Mouse (Mus musculus): ENCODE results near the gene Btn1a1. TPM values are rescaled to one million over a fixed set of nuclear protein-coding genes. Genes with fewer than 3 reads are reported as not detected.

The Btn1a1 gene
- polyA plus RNA-seq, 1 experiment from 2014 or later, result not detected

GRCm38 (mm10) chr13:23412630-23413521, 52.8 kb downstream of the Btn1a1 start:
- H3K9me3 ChIP-seq (replicated peaks), result no peaks in the 10 kb centered on the region
- ATAC-seq (ENCODE audit: insufficient number of reproducible peaks, low FRiP score, low TSS enrichment, low read depth), result no peak; the same call in 1 of the 2 replicates
- H3K4me1 ChIP-seq, result peaks cover 9% of the 10 kb centered on the region
- no peaks in the 10 kb centered on the region for H3K36me3 ChIP-seq
- H3K4me2 ChIP-seq (replicated peaks), result peak overlapping the region; percentile 56
- 4% methylated on average over 28 of the region's 28 CpGs for WGBS
- no peak overlapping the region for H3K9ac ChIP-seq
- H3K27ac ChIP-seq (replicated peaks), result no peak overlapping the region
- H3K4me3 ChIP-seq (replicated peaks), result peak overlapping the region; percentile 36
- H3K27me3 ChIP-seq, result peaks cover 13% of the 10 kb centered on the region; the same call in 1 of the 2 replicates

DNA sequence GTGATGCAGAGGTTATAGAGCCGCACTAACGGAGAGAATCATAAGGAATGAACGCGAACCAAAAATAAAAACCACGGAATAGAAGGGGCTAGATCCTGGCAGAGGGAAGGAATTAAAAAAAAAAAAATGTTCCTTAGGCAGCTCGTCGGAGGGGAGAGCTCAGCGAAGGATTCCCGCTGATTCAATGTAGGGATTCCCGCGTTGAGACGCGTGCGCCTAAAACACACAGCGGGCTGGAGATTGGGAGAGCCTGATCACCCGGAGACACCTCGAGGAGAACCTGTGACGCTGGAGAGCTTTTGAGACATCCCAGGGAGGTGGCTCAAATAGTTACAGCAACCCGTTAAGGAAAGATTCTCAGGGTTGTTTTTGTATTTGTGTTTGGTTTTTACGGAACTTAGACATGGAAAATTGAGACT, 53.5 kb downstream of the Btn1a1 start:
- no peak for ATAC-seq (ENCODE audit: insufficient number of reproducible peaks, low FRiP score, low TSS enrichment, low read depth)
- Histone ChIP-seq H3K9me3 (replicated peaks) (no peaks in the 10 kb centered on the region), H3K4me3 (replicated peaks) (peak overlapping the region; percentile 36), H3K27me3 (peaks cover 13% of the 10 kb centered on the region; the same call in 1 of the 2 replicates), H3K36me3 (no peaks in the 10 kb centered on the region), H3K27ac (replicated peaks) (no peak overlapping the region), H3K9ac (no peak overlapping the region), H3K4me2 (replicated peaks) (peak overlapping the region; percentile 56), H3K4me1 (peaks cover 9% of the 10 kb centered on the region)
- under 1% methylated on average over 20 of the region's 20 CpGs for WGBS

DNA sequence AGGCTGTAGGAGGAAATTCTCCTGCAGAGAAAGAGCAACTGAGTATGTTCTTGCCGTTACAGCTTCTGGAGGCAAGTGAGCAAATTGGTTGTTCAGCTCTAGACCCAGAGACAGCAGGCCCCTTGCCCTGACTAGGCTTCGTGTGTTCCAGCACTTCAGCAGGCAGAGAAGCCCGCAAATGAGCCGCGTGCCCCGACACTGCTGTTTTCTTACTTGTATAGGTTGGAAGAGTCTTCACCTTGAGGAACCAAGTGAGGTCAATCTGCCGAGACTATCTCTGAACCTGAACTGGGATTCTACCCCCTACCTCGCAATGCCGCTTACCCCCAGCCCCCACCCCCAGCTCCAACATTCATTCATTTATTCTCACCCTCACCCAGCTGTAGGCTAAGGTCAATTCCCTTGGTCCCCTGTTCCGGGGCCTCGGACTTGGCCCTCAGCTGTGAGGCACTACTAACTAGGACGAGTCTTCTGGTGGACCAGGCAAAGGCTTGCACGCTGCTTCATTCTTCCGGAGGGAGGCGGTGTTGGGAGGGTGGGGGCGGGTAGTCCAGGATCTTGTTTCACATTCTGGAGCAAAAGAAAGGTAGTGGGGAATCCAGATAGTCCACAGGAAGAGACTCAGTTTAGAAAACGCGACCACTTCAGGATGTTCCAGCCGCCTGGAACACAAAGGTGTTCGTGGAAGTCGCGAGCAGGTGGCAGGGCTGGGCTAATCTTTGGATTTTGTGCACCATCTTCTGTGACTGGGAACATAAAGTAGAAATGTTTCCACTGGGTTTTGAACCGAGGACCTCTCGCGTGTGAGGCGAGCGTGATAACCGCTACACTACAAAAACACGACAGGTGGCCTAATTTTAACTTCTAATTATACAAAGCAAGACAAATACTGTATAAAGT, 54.1 kb downstream of the Btn1a1 start:
- Histone ChIP-seq H3K4me1 (peaks cover 9% of the 10 kb centered on the region), H3K27me3 (peaks cover 13% of the 10 kb centered on the region; the same call in 1 of the 2 replicates), H3K4me3 (replicated peaks) (peak overlapping the region; percentile 36), H3K27ac (replicated peaks) (no peak overlapping the region), H3K9ac (no peak overlapping the region), H3K4me2 (replicated peaks) (peak overlapping the region; percentile 56), H3K9me3 (replicated peaks) (no peaks in the 10 kb centered on the region), H3K36me3 (no peaks in the 10 kb centered on the region)
- 6% methylated on average over 29 of the region's 29 CpGs for WGBS
- ATAC-seq (ENCODE audit: insufficient number of reproducible peaks, low FRiP score, low TSS enrichment, low read depth), result no peak

- no peak overlapping the region for H3K27ac ChIP-seq (replicated peaks)
Observed at GRCm38 (mm10) chr13:23410632-23411031, 55.1 kb downstream of the Btn1a1 start.

More at GRCm38 (mm10) chr13:23410632-23411031, 55.1 kb downstream of the Btn1a1 start:
- WGBS, result 67% methylated on average over 9 of the region's 9 CpGs
- H3K4me2 ChIP-seq (replicated peaks), result no peak overlapping the region
- H3K27me3 ChIP-seq, result peaks cover 13% of the 10 kb centered on the region; the same call in 1 of the 2 replicates
- H3K9ac ChIP-seq, result no peak overlapping the region
- H3K9me3 ChIP-seq (replicated peaks), result no peaks in the 10 kb centered on the region
- peaks cover 9% of the 10 kb centered on the region for H3K4me1 ChIP-seq
- H3K4me3 ChIP-seq (replicated peaks), result no peak overlapping the region
- no peaks in the 10 kb centered on the region for H3K36me3 ChIP-seq
- no peak for ATAC-seq (ENCODE audit: insufficient number of reproducible peaks, low FRiP score, low TSS enrichment, low read depth)

Other genes starting within 250 kb of the Btn1a1 start
- not detected in 2 replicates for gene Vmn1r222, start 230.0 kb downstream of the Btn1a1 start, polyA plus RNA-seq (2015; fragmentation: Nextera tagmentation; extraction: Ambion mirVana)
- gene Vmn1r223, start 218.8 kb downstream of the Btn1a1 start, polyA plus RNA-seq (2015; fragmentation: Nextera tagmentation; extraction: Ambion mirVana), result not detected in 2 replicates
- 38.5 and 43.1 TPM in 2 replicates for gene Zfp322a, start 96.7 kb downstream of the Btn1a1 start, polyA plus RNA-seq (2015; fragmentation: Nextera tagmentation; extraction: Ambion mirVana)
- gene Abt1, start 42.0 kb downstream of the Btn1a1 start, polyA plus RNA-seq (2015; fragmentation: Nextera tagmentation; extraction: Ambion mirVana), result 12.2 and 12.7 TPM in 2 replicates
- 0.55 and 0.65 TPM in 2 replicates for gene Btn2a2, start 23.0 kb upstream of the Btn1a1 start, polyA plus RNA-seq (2015; fragmentation: Nextera tagmentation; extraction: Ambion mirVana)
- gene Hist1h4h, start 65.1 kb upstream of the Btn1a1 start, polyA plus RNA-seq (2015; fragmentation: Nextera tagmentation; extraction: Ambion mirVana), result 6.1 and 7.1 TPM in 2 replicates
- 2.7 and 3.4 TPM in 2 replicates for gene Hist1h2af, start 68.0 kb upstream of the Btn1a1 start, polyA plus RNA-seq (2015; fragmentation: Nextera tagmentation; extraction: Ambion mirVana)
- 3.2 and 5.3 TPM in 2 replicates for gene Hist1h3g, start 69.5 kb upstream of the Btn1a1 start, polyA plus RNA-seq (2015; fragmentation: Nextera tagmentation; extraction: Ambion mirVana)
- gene Hist1h2bh, start 77.5 kb upstream of the Btn1a1 start, polyA plus RNA-seq (2015; fragmentation: Nextera tagmentation; extraction: Ambion mirVana), result 1.0 and 1.1 TPM in 2 replicates
- 0.25 and 0.37 TPM in 2 replicates for gene Hist1h3f, start 78.2 kb upstream of the Btn1a1 start, polyA plus RNA-seq (2015; fragmentation: Nextera tagmentation; extraction: Ambion mirVana)
- gene Hist1h4f, start 85.7 kb upstream of the Btn1a1 start, polyA plus RNA-seq (2015; fragmentation: Nextera tagmentation; extraction: Ambion mirVana), result 1.1 and 1.7 TPM in 2 replicates
- gene Hist1h1d, start 87.4 kb upstream of the Btn1a1 start, polyA plus RNA-seq (2015; fragmentation: Nextera tagmentation; extraction: Ambion mirVana), result 0.44 and 0.55 TPM in 2 replicates
- gene Hist1h3e, start 96.5 kb upstream of the Btn1a1 start, polyA plus RNA-seq (2015; fragmentation: Nextera tagmentation; extraction: Ambion mirVana), result 3.7 and 4.4 TPM in 2 replicates
- gene Hist1h2ae, start 105.3 kb upstream of the Btn1a1 start, polyA plus RNA-seq (2015; fragmentation: Nextera tagmentation; extraction: Ambion mirVana), result 53.3 and 77.8 TPM in 2 replicates
- 6.5 and 8.3 TPM in 2 replicates for gene Hist1h2bg, start 105.5 kb upstream of the Btn1a1 start, polyA plus RNA-seq (2015; fragmentation: Nextera tagmentation; extraction: Ambion mirVana)
- 2.8 and 3.7 TPM in 2 replicates for gene Hist1h2bf, start 108.3 kb upstream of the Btn1a1 start, polyA plus RNA-seq (2015; fragmentation: Nextera tagmentation; extraction: Ambion mirVana)
- 1.8 and 3.9 TPM in 2 replicates for gene Hist1h2ad, start 108.5 kb upstream of the Btn1a1 start, polyA plus RNA-seq (2015; fragmentation: Nextera tagmentation; extraction: Ambion mirVana)
- gene Hist1h3d, start 109.9 kb upstream of the Btn1a1 start, polyA plus RNA-seq (2015; fragmentation: Nextera tagmentation; extraction: Ambion mirVana), result 5.0 and 6.0 TPM in 2 replicates
- gene Hist1h4d, start 115.7 kb upstream of the Btn1a1 start, polyA plus RNA-seq (2015; fragmentation: Nextera tagmentation; extraction: Ambion mirVana), result 86.2 and 107 TPM in 2 replicates
- 2.7 and 3.6 TPM in 2 replicates for gene Hist1h2be, start 155.2 kb upstream of the Btn1a1 start, polyA plus RNA-seq (2015; fragmentation: Nextera tagmentation; extraction: Ambion mirVana)
- gene Hist1h1e, start 156.7 kb upstream of the Btn1a1 start, polyA plus RNA-seq (2015; fragmentation: Nextera tagmentation; extraction: Ambion mirVana), result 14.7 and 20.7 TPM in 2 replicates
- 1.1 and 1.3 TPM in 2 replicates for gene Hist1h2ac, start 218.0 kb upstream of the Btn1a1 start, polyA plus RNA-seq (2015; fragmentation: Nextera tagmentation; extraction: Ambion mirVana)
- 63.3 and 66.8 TPM in 2 replicates for gene Hist1h2bc, start 218.3 kb upstream of the Btn1a1 start, polyA plus RNA-seq (2015; fragmentation: Nextera tagmentation; extraction: Ambion mirVana)
- not detected in 2 replicates for gene Hist1h1t, start 229.9 kb upstream of the Btn1a1 start, polyA plus RNA-seq (2015; fragmentation: Nextera tagmentation; extraction: Ambion mirVana)
- gene Hist1h4c, start 232.6 kb upstream of the Btn1a1 start, polyA plus RNA-seq (2015; fragmentation: Nextera tagmentation; extraction: Ambion mirVana), result 4.2 and 5.3 TPM in 2 replicates
- 8.7 and 13.0 TPM in 2 replicates for gene Hfe, start 245.0 kb upstream of the Btn1a1 start, polyA plus RNA-seq (2015; fragmentation: Nextera tagmentation; extraction: Ambion mirVana)

Data from embryonic facial prominence, embryonic 15.5 days (tissue).